Mouse (Mus musculus): ENCODE measurements around the gene Nudt3.

GRCm38 (mm10) chr17:27613016-27613415 lies 10.3 kb downstream of the Nudt3 start:
- TF ChIP-seq CTCF (conservative IDR thresholded peaks at IDR 0.05 in 1 of 2, IDR thresholded peaks at IDR 0.05 in 1 of 2; ENCODE audit: low read depth in 2 of 2, low read length in 2 of 2) (no peak), ZKSCAN1 (IDR thresholded peaks at IDR 0.05; ENCODE audit: borderline replicate concordance, low read depth, low read length) (no peak), POLR2AphosphoS2 (IDR thresholded peaks at IDR 0.05; ENCODE audit: low read depth, low read length) (no peak), POLR2A (IDR thresholded peaks at IDR 0.05; ENCODE audit: low read depth, low read length) (no peak), ZNF384 (IDR thresholded peaks at IDR 0.05; ENCODE audit: low read depth, low read length) (no peak)
